Comparison of ENCODE assay signal across 26 mouse cellular contexts in genomic region chr6:129319331-129319730, GRCm38 (mm10). TPM values are rescaled to one million over a fixed set of nuclear protein-coding genes. Genes with fewer than 3 reads are reported as not detected.
DNase-seq lines count a peak whose midpoint lies in the region; ATAC-seq and TF ChIP-seq lines count a peak whose summit lies in the region.
"Had no signal": no experiment of that assay in that cellular context is flagged by ENCODE, and none has a peak within 500 bp of the region (broad histone marks: within the 10 kb centered on the region; RNA-seq: fewer than 3 reads in every experiment).

No protein-coding gene starts in this region.

- no peak for DNase-seq in cerebellum, postnatal 10 days
- DNase-seq: adrenal gland, adult 8-10 months; adrenal gland, postnatal 14 days; adrenal gland, postnatal 36 days; cerebellum, adult 11-12 months; cerebellum, adult 2 months; cerebellum, adult 9-10 months; cerebellum, postnatal 14 days; cerebellum, postnatal 36 days; embryo, embryonic 11 days had no signal

- peak; percentile 78 for ATAC-seq in intestine, embryonic 15.5 days
- ATAC-seq in intestine, postnatal 0 days: peak; percentile 69
- ATAC-seq in forebrain, embryonic 12.5 days (ENCODE audit: low FRiP score): no peak
- no peak for ATAC-seq in inflammation-experienced regulatory T-cells, adult 6 months
- ATAC-seq: activated CD4-positive, CD25-positive, alpha-beta regulatory T cell, adult 4 months; forebrain, embryonic 14.5 days; forebrain, embryonic 16.5 days; Patski had no signal

- WGBS in intestine, embryonic 15.5 days: 60% methylated on average over 4 of the region's 4 CpGs
- 46% methylated on average over 4 of the region's 4 CpGs for WGBS in intestine, postnatal 0 days
- 84% methylated on average over 4 of the region's 4 CpGs for WGBS in forebrain, embryonic 12.5 days

- 0 out of 2 replicates have a peak, but pooled peaks have one; percentile 6 for TF ChIP-seq CTCF in intestine, postnatal 0 days (IDR thresholded peaks at IDR 0.05; ENCODE audit: low read depth)

- H3K9ac ChIP-seq in intestine, embryonic 15.5 days: no peak overlapping the region
- H3K9ac ChIP-seq in intestine, postnatal 0 days (ENCODE audit: low read depth, low read length): no peak overlapping the region
- no peak overlapping the region for H3K9ac ChIP-seq in forebrain, embryonic 12.5 days
- H3K9ac ChIP-seq: embryonic facial prominence, embryonic 13.5 days; embryonic facial prominence, embryonic 15.5 days had no signal

- H3K4me1 ChIP-seq in intestine, embryonic 15.5 days (replicated peaks): no peaks in the 10 kb centered on the region
- no peaks in the 10 kb centered on the region for H3K4me1 ChIP-seq in intestine, postnatal 0 days (replicated peaks; ENCODE audit: control insufficient read depth, insufficient read depth, low read length)
- no peaks in the 10 kb centered on the region for H3K4me1 ChIP-seq in forebrain, embryonic 12.5 days
- H3K4me1 ChIP-seq: embryonic facial prominence, embryonic 13.5 days; embryonic facial prominence, embryonic 15.5 days; forebrain, embryonic 10.5 days had no signal

- no peak overlapping the region for H3K4me3 ChIP-seq in intestine, embryonic 15.5 days (replicated peaks)
- H3K4me3 ChIP-seq in intestine, postnatal 0 days (ENCODE audit: low read depth, low read length): no peak overlapping the region
- H3K4me3 ChIP-seq in forebrain, embryonic 12.5 days (replicated peaks): no peak overlapping the region
- H3K4me3 ChIP-seq: embryonic facial prominence, embryonic 13.5 days; embryonic facial prominence, embryonic 15.5 days; erythroblast, embryonic 14.5 days; forebrain, embryonic 10.5 days had no signal

- H3K36me3 ChIP-seq in intestine, embryonic 15.5 days: no peaks in the 10 kb centered on the region
- H3K36me3 ChIP-seq in intestine, postnatal 0 days (ENCODE audit: control insufficient read depth, insufficient read depth): no peaks in the 10 kb centered on the region
- no peaks in the 10 kb centered on the region for H3K36me3 ChIP-seq in forebrain, embryonic 12.5 days (replicated peaks)
- H3K36me3 ChIP-seq: embryonic facial prominence, embryonic 13.5 days; embryonic facial prominence, embryonic 15.5 days; forebrain, embryonic 10.5 days; G1E had no signal

- no peaks in the 10 kb centered on the region for H3K27me3 ChIP-seq in intestine, embryonic 15.5 days (replicated peaks)
- no peaks in the 10 kb centered on the region for H3K27me3 ChIP-seq in intestine, postnatal 0 days (replicated peaks; ENCODE audit: control insufficient read depth, insufficient read depth, low read length)
- H3K27me3 ChIP-seq in forebrain, embryonic 12.5 days: no peaks in the 10 kb centered on the region
- H3K27me3 ChIP-seq: embryonic facial prominence, embryonic 13.5 days; embryonic facial prominence, embryonic 15.5 days had no signal

- H3K4me2 ChIP-seq in intestine, embryonic 15.5 days (replicated peaks): no peak overlapping the region
- peak overlapping the region; percentile 30; the same call in 1 of the 2 replicates for H3K4me2 ChIP-seq in intestine, postnatal 0 days (replicated peaks; ENCODE audit: low read depth)
- no peak overlapping the region for H3K4me2 ChIP-seq in forebrain, embryonic 12.5 days
- H3K4me2 ChIP-seq: embryonic facial prominence, embryonic 13.5 days; embryonic facial prominence, embryonic 15.5 days had no signal

- H3K27ac ChIP-seq in intestine, embryonic 15.5 days: no peak overlapping the region
- H3K27ac ChIP-seq in intestine, postnatal 0 days (ENCODE audit: low read depth, low read length): no peak overlapping the region
- H3K27ac ChIP-seq in forebrain, embryonic 12.5 days: no peak overlapping the region
- H3K27ac ChIP-seq: embryonic facial prominence, embryonic 13.5 days; embryonic facial prominence, embryonic 15.5 days; forebrain, embryonic 10.5 days had no signal

- no peaks in the 10 kb centered on the region for H3K9me3 ChIP-seq in intestine, embryonic 15.5 days
- no peaks in the 10 kb centered on the region for H3K9me3 ChIP-seq in intestine, postnatal 0 days (ENCODE audit: control insufficient read depth)
- H3K9me3 ChIP-seq in forebrain, embryonic 12.5 days: no peaks in the 10 kb centered on the region
- H3K9me3 ChIP-seq: embryonic facial prominence, embryonic 13.5 days; embryonic facial prominence, embryonic 15.5 days; forebrain, embryonic 10.5 days had no signal

RNA-seq across cellular contexts. Expression of gene 4922502D21Rik, which starts 12.3 kb away (rescaled TPM):
- not detected in 2 replicates for polyA plus RNA-seq in intestine, embryonic 15.5 days (2015; fragmentation: Nextera tagmentation; extraction: Ambion mirVana)
- not detected in 2 replicates for polyA plus RNA-seq in intestine, postnatal 0 days (2015; fragmentation: Nextera tagmentation; extraction: Ambion mirVana)
- not detected in 2 replicates for polyA plus RNA-seq in forebrain, embryonic 12.5 days (2016; fragmentation: Nextera tagmentation; extraction: Ambion mirVana)
- polyA plus RNA-seq in inflammation-experienced regulatory T-cells, adult 6 months (2017; shearing (Covaris generic)): not detected
- polyA plus RNA-seq: activated CD4-positive, CD25-positive, alpha-beta regulatory T cell, adult 4 months; C2C12; cerebellum, adult 2 months; embryonic facial prominence, embryonic 11.5 days; erythroblast, embryonic 14.5 days; forebrain, embryonic 10.5 days; forebrain, embryonic 14.5 days; forebrain, embryonic 16.5 days; frontal cortex, adult 2 months; G1E; Patski had no signal

RNA-seq across cellular contexts. Expression of gene Clec12a, which starts 23.2 kb away (rescaled TPM):
- polyA plus RNA-seq in intestine, embryonic 15.5 days (2015; fragmentation: Nextera tagmentation; extraction: Ambion mirVana): 0.80 and 0.87 TPM in 2 replicates
- polyA plus RNA-seq in intestine, postnatal 0 days (2015; fragmentation: Nextera tagmentation; extraction: Ambion mirVana): 0.09 and 0.20 TPM in 2 replicates
- 0.18 and 0.31 TPM in 2 replicates for polyA plus RNA-seq in forebrain, embryonic 12.5 days (2016; fragmentation: Nextera tagmentation; extraction: Ambion mirVana)
- polyA plus RNA-seq in inflammation-experienced regulatory T-cells, adult 6 months (2017; shearing (Covaris generic)): 1 to 10 TPM in 1 of 3 experiments, not detected in 2; 2.0 TPM
- polyA plus RNA-seq: C2C12; erythroblast, embryonic 14.5 days; G1E had no signal

RNA-seq across cellular contexts. Expression of gene Cd69, which starts 44.1 kb away (rescaled TPM):
- polyA plus RNA-seq in intestine, embryonic 15.5 days (2015; fragmentation: Nextera tagmentation; extraction: Ambion mirVana): 0.19 and 0.28 TPM in 2 replicates
- 0.12 and 0.16 TPM in 2 replicates for polyA plus RNA-seq in intestine, postnatal 0 days (2015; fragmentation: Nextera tagmentation; extraction: Ambion mirVana)
- not detected in 2 replicates for polyA plus RNA-seq in forebrain, embryonic 12.5 days (2016; fragmentation: Nextera tagmentation; extraction: Ambion mirVana)
- polyA plus RNA-seq in inflammation-experienced regulatory T-cells, adult 6 months (2017; shearing (Covaris generic)): 100 to 1,000 TPM; 152 to 264 (median 175) TPM
- polyA plus RNA-seq: C2C12; embryonic facial prominence, embryonic 13.5 days; forebrain, embryonic 14.5 days; forebrain, embryonic 16.5 days; G1E; Patski had no signal

Comparison
In these comparisons a context has a peak if more than half of its experiments do, and no peak if none do; other contexts are left out.
1. ATAC-seq: peak in intestine, embryonic 15.5 days (single experiment) and intestine, postnatal 0 days (single experiment); none in forebrain, embryonic 12.5 days (single experiment) and inflammation-experienced regulatory T-cells, adult 6 months (single experiment).
2. RNA of gene Cd69, which starts 44.1 kb away (polyA plus RNA-seq): 152 to 264 TPM in inflammation-experienced regulatory T-cells, adult 6 months; 0.19 to 0.28 TPM in intestine, embryonic 15.5 days, not detected in forebrain, embryonic 12.5 days and 0.12 to 0.16 TPM in intestine, postnatal 0 days; every median in the first group is over 100 times any median in the second.